Mouse (Mus musculus): Measurements from ENCODE around the gene Pabpn1l.

The Pabpn1l gene

DNA sequence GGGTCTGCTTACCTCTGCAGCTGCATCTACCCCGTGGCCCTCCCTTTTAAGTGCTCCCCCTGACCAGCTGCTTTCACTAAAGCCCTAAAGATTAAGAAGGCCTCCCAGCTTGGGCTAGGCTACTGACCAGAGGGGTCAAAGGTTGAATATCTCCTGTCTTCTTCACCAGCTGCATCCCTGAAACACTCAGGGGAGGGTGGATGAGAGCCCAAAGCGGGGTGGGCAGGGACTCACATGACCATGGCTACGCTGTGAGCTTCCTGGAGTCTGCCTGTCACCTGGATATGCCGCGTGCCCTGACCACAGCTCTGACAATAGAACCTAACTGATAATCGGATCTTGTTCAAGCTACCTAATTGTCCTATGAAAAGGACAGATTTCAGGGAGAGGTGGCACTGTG lies at the start of gene Pabpn1l:
TSS of gene Pabpn1l (minus strand) at position 13 of the 400 bp plus-strand sequence.
- no peak for DNase-seq

DNA sequence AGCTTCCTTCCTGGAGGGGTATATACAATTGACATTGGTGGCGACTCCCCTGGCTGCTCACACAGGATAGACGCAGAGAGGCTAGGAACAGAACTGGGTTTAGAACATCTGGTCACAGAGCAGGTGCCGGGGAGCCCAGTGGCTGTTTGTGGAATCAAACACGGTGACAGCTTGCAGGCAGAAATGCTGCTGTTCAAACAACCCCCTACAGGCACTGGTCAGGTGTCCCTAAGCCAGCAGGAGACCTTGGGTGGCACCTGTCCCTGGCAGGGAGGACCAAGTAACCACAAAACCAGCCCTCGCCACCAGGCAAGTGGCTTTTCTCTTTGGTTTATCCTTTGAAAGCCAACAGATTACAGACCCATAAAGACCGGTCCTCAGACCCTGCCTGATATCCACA lies 49.4 kb upstream of the Pabpn1l start:
- DNase-seq: no peak

DNA sequence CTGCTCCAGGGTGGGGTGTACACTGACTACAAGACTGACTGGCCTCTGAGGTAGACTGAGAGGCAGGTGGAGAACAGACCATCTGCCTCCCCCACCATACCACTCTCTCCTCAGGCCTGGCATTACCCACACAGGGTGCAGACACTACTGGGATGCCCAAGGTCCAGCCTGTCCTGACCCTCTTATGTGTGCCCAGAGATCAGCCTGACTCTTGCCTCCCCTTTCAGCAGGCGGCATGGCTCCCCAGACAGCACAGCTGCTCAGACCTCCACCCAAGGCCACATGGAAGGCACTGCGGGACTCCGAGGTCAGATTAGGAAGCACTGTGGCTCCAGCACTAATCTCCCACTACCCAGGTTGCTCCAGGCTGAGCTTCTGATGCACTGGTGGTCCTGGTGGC lies 48.2 kb upstream of the Pabpn1l start:
- DNase-seq: no peak

DNA sequence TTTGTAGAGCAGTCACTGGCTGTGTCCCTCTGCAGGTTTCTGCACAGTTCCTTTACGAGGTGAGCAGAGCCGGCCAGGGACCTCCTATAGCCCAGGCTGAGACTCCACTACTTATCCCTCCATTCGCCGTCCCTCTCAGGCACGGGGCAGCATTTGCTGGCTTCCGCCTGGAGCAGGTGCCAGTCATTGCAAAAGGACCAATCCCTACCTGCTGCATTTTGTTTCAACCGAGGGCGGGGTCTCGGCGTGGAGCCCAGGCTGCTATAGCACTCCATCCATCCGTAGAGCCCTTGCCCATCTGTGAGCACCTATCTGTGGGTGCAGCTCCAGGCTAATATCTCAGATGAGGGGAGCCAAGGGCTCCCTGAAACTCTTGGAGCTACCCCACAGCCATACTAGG lies 47.5 kb upstream of the Pabpn1l start:
- DNase-seq: no peak

DNA sequence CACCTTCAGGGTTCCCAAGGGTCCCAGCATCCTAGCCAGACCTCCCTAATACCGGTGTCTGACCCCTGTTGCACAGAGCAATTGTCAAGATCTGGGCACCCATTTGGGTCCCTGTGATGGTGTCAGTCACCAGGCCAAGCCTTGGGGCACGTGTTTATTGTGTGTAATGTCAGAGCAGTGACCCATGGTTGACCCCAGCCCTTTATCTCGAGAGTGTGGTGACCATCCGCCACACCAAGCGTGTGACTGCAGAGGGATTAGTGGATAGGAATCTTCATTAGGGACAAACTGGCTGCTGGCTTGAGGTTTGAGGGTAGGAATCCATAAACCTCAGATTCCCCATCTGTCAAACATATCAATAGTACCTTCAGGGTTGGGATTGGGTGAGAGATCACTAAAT lies 46.8 kb upstream of the Pabpn1l start:
- DNase-seq: no peak

DNA sequence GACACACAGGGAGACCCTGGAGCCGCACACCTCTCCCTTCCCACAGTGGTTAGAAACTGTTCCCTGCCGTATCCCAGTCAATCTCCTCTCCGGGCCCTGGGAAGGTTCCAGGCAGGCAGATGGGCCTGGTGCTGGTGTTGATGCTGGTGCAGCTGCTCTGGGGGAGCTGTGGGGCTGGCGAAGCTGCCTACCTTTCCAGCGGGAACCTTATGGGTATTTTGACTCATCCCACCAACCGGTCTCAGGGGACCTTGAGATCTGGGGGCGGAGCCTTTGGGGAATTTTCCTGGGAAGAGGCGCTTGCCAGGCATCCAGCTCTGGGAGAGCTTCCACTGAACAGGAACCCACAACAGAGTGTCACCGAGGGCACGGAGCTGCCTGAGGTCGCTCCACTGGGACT lies 45.3 kb upstream of the Pabpn1l start:
- DNase-seq: no peak

DNA sequence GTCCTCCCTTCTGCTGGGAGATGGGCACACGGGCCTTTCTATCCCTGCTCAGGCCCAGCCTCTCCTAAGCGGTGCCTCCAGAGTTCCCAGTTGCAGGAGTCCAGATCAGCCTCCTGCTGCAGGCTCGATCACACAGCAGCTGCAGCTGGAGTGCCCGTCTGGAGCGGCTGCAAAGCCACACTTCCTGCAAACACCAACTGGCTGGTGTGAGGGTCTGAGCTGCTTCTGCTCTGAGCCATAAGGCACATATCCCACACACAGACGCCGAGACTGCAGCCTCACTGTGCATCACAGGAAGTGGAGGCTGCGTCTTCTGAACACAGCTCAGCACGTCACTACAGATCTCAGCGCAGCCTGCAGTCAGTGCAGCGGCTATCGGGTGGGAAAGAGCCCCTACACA lies 44.3 kb upstream of the Pabpn1l start:
- no peak for DNase-seq

DNA sequence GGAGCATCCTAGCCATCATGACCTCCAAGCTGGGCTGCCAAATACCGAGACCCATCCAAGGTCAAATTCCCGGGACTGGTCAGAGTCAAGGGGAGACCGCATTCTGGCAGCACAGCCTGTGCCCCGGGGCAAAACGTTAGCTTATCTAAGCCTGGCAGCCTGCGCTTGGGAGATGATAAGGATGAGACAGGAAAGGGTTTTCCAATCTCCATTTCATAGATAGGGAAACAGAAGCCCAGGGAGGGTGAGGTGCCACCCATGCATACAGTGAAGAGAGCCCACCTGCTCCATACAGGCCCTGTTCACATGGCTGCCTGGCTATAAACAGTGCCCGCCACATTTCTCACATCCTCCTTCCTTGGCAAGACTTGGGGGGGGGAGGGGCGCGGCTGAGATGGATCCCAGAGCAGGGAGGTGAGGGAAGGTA lies 43.8 kb upstream of the Pabpn1l start:
- no peak for DNase-seq

DNA sequence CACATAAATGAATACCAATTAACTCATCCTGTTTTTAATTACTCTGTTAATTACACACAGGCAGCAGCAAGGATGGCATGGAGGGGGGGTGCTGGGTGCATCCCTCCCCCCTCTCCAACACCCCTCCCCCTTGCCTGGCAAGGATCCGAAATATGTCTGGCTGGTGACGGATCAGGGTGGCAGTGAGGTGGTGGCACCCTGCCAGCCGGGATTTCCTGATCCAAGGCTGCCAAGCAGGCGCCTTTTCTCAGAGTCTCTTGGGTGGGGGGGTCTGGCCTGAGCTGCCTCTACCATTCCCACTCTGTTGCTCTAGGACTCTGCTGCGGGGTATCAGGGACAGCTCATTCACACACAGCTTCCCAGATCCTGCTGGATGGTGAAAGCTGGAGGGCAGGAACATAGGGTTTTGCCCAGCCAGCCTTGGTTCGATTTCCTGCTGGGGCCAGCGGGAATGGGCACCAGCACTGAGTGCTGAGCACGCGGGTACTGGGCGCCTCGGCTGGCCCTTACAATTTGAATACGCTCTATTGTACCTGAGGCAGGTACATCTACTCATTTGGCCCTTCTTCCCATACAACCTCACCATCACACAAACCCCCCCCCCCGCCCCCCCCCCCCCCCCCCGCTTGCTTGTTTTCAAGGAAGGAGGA lies 43.3 kb upstream of the Pabpn1l start:
- DNase-seq: peak; percentile 62

DNA sequence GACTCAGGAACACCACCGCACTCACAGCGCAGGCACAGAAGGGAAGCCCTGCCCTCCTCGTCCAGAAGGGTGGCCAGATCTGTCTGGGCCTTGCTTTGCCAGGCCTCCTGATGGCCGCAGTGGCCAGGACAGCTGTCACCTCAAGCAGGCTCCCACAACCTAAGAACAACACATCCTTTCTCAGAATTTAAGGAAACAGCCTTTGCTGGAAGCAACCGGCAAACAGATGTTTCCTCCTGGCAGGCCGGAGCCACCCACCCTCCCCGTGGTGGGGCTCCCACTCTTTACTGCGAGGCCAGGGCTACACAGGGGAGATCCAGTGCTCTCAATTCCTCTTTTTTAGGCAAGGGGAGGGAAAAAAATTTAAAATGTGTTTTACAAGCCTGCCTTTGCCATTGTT lies 42.7 kb upstream of the Pabpn1l start:
- peak; percentile 62 for DNase-seq

DNA sequence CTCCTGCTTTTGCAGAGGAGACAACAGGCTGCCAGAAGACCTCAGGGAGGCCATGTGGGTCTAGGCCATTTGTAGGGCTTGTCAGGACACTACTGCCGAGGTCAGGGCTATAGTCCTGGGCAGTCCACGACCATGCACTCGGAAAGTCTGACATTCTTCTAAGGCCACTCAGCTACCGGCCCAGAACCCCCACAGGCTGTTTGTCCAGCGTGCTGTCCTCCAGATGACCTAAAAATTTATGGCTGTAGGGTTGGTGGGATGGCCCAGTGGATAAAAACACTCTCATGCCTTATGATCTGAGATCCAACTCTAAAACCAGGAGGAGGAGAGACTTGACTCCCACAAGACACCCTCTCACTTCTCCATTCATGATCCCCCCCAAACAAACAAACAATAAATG lies 41.1 kb upstream of the Pabpn1l start:
- no peak for DNase-seq

DNA sequence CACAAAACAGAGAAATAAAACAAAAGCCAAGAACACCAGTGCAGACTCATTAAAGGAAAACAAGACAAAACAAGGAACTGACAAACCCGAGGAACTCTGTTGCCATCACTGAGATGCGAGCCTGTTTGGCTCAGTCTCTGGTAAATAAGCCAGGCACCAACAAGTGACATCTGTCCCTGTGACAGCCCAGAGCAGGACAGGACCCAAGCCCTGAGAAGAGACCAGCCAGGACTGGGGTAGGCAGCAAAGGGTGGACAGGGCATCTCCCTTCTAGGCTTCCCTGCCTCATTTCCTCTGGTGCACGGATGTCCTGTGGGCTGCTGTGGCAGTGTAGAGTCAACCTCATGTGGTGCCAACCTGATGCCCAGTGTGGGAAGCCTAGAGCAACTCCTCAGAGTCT lies 40.6 kb upstream of the Pabpn1l start:
- DNase-seq: no peak

DNA sequence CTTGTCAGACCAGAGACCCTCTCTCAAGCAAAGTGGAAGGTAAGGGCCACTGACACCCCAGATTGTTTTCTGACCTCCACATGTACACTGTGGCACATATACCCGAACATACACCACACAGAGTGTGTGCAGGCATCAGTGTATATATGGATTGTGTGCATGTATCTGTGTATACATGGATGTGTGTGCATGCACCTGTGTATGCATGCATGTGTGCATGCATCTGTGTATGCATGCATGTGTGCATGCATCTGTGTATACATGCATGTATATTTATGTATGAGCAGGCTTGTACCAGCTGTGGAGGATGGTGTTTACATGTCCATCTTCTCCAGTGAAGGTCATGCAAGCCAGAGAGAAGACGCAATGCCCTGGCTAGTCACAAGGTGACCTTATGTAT lies 39.4 kb upstream of the Pabpn1l start:
- no peak for DNase-seq

DNA sequence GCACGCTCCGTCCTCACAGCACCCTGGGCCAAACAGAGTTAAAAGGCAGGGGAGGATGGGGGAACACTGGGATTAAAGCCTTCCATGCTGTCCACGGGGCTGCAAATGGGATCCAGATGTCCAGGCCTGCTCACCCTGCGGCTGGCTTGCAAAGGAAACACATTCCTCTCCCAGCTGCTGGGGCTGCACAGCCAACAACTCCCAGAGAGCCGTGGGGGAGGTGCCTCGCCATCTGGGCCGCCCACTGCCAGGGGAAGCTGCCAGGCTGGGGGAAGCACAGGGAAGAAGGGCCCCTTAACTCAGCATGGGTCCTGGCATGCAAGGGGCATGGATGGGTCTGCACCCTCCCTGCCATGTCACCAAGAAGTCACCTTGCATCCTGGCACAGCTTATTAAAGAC lies 38.6 kb upstream of the Pabpn1l start:
- peak; percentile 47 for DNase-seq

DNA sequence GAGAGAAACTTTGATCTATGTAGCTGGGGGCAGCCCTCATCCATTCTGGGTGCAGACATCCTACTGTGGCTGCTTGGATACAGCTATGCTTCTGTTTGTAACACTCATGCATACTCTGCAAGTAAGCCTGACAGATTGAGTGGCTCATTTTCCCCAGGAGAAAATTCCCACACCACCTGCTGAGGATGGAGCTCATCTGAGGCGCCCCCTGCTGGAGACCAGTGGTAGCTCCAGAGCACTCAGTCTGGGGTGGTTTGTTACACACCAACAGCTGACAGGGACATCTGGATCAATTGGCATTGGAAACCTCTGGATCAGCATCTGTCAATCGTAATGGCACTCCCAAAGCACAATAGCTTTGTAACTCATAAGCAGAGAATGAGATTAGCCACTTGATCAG lies 37.5 kb upstream of the Pabpn1l start:
- DNase-seq: no peak

DNA sequence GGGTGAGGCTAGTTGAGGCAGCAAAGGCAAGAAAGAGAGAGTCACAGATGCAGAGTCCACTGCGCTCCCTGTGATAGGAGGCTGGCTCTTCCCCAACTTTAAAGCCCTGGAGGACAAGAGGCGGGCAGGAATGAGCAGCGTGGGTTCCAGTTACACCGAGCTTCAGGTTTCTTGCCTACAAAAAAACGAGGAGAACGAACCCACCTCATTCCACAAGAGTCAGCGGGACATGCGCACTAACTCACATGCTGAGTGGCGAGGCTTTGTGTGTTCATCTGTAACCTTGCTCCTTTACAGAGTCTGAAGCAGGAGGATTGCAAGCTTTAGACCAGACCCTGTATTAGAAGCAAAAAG lies 36.2 kb upstream of the Pabpn1l start:
- DNase-seq: no peak

DNA sequence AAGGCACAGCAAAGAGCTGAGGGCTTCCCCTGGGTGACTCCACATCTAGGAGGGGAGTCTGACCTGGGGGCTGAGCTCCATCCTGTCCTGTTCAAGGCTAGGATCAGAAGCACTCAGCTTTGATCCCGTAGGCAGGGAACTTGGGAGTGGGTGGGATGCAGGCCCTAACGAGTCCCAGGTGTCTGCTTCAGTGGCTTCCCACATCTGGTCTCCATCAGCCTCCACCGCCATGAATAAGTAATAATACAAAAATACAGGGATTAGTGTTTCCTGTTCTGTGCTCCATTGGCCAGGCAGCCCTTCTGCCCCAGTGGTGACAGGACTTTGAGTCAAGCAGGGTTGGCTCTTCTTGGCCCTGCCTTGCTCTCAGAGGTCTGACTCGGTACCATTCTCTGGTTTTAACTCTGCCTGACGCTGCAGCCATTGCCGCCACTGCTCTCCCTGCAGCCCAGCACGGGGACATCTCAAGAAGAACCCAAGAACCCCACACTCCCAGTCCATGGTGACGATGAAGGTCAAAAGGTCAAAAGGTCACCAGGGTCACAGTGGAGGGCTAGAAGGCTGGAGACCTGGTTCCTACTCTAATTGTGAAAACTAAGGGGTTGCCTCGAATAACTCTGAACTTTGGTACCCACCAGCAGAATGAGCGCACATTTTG lies 35.7 kb upstream of the Pabpn1l start:
- DNase-seq: no peak

DNA sequence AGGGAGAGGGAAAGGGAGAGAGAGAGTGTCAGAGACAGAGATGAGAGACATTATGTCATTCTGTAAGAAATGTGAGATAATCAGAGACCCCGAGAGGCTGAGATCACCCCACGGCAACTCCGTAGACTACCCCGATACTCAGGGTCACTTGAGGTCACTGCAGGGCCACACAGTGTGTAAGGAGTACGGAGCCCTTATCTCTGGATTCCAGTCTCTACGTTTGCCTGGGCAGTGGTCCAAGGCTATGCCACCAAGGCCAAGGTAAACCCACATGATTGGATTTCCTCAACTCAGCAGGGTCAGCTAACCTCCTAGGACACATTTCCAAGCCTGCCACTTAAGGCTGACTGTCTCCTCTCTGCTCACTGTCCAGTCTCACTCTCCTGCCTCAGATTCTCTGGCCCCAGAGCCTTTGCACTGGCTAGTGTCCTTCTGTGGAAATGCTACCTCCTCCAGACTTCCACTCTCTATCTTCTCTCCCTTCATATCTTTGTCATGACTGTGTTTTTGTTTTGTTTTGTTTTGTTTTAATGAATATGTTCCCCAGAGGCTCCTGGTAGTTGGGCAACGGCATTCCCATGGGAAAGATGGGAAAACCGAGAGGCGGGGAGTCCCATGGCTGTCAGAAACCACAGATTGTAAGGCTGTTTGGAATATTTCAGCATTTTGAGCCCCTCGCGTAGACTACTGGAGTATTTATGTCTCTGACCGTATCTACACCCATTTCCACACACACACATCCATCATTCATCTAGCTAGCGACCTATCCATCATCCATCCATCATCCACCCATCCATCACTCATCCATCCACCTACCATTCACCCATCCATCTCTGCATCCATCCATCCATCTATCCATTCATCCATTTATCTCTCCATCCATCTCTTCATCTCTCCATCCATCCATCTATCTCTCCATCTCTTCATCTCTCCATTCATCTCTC lies 33.8 kb upstream of the Pabpn1l start:
- DNase-seq: no peak

DNA sequence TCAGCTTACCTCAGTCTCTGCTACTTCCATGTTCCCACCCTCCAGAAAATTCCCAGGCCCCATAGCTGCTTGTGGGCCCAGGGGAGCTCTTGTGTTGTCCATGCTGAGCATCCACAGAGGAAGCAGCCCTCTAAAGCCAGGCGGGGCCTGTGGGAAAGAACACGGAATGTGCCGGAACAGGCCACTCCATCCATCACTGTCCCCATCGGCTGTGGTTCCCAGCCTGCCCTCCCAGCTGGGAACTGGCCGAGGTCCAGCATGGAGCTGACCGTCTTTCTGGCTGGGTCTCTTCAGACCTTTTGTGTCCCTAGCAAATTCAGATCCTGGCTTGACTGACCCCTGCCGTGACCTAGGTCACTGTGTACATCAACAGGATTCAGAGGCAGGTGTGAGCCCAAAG lies 32.2 kb upstream of the Pabpn1l start:
- DNase-seq: no peak

DNA sequence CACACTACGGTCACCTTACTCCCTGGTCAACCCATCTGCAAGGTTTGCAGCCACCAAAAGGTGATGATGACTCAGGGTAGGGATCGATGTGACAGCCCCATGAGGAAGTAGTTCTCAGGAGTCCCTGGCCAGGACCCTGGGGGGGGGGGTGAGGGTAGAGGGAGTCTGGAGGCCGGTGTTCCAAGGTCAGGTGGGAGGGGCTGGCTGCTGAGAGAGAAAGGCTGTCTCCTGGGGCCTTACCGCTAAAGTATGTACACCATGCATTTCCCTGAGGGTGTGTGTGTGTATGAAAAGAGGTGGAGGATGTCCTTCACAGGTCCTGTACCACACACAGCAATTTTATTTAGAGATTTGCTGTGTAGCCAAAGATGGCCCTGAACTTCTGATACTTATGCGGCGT lies 30.1 kb upstream of the Pabpn1l start:
- no peak for DNase-seq

DNA sequence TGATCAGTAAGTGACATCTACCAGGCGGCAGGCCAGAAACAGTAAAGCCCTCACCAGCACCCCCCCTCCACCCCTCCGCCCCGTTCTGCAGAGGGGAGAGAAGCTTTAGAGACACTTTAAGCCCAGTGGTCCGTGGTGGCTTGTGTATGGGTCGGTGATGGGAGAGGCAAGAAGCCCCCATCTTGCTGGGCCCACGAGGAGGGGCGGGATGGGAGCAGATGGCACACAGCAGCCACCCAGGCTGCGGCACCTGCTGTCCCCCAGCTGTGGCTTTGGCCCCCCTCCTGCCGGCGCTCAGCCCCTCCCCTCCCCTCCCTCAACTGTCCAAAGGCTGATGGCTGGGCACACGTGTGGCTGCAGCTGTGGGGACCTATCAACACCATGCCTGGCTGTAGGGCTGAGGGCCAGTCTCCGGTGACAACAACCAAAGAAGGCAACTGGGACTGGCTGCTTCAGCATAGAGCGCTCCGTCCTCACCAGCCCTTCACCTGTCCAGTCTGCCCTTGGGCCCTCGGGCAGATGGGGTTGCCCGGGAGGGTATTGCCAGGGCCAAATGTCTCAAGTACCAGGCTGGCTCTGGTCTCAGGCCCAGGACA lies 28.9 kb upstream of the Pabpn1l start:
- DNase-seq: no peak

DNA sequence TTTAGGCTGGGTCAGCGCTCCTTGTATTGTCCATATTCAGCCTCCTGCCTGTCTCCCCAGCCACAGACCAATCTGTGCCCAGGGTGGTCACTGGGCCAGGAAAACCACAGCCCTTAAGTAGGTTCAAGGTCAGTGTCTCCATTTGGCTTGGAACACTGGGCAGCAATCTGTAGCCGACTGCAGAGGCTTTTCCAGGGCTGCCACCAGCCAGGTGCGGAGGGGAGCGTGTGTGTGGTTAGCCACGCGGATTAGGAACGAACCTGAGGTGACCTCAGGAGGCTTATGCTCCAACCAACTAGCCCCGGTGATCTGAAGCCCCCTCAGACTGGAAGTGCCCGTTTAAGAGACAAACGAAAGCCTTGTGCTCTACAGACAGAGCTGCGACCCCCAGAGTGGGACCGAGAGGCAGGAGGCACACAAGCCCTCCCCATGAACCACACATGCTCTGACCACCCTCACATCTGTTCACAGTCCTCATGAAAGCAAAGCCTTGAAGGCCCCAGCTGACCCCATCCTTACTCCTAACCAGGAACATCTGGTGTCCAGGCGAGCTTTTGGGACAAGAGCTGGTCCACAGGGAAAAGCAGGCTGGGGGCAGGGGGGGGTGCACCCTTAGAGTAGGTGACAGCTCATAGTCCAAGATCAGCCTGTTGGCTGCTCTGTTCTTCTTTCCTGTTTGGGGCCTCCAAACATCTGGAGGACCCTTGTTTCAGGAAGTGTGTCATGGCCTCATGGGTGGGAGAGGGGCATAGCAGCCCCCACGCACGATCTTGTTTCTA lies 25.8 kb upstream of the Pabpn1l start:
- no peak for DNase-seq

DNA sequence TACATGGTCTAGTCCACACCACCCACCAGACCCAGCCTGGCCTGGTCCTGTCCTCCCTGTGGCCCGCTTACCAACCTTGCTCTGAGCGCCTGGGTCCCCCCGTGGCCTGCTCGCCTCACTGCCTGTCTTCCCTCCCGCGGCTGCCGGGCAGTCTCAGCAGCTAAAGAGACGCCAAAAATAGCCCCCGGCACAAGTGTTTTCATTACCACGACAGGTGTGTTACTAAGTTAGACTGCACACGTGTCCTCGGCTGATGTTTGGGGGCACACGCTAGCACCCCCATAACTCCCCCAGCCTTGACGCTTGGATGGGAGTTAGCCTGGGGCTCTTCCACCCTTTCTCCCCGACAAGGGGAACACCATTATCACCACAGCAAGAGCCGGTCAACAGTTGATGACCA lies 23.8 kb upstream of the Pabpn1l start:
- no peak for DNase-seq

Measured in cerebellum, adult 8-10 months (tissue).